Mouse (Mus musculus) liver, embryonic 14.5 days (tissue): ENCODE results near the gene Syk. TPM values are rescaled to one million over a fixed set of nuclear protein-coding genes. Genes with fewer than 3 reads are reported as not detected.
A peak's percentile ranks its signal among the peaks of the same experiment; 100 is the strongest.

ENCODE experiments used
- ATAC-seq: fragments of 200-750 bp; cut with Nextera tagmentation; 2 replicates; pipeline ENCODE4 v1.8.0; 2017; ENCODE audit warnings: moderate number of reproducible peaks, mild to moderate bottlenecking, moderate library complexity; ENCODE audit not compliant: insufficient read depth
- DNase-seq, 3 experiments: peaks; one replicate each; pipeline ENCODE4 v3.0.0-alpha.2; 2012 to 2013; ENCODE audit warnings: low read depth in 3 of 3, low spot score in 3 of 3
- H3K27ac ChIP-seq: fragments of 300-500 bp; sonication (generic); 2 replicates; pipeline ENCODE4 v1.5.1; 2014; ENCODE audit warnings: moderate library complexity, mild to moderate bottlenecking, control low read depth, inconsistent platforms
- H3K27me3 ChIP-seq: fragments of 300-500 bp; sonication (generic); 2 replicates; pipeline ENCODE4 v1.6.1; 2014; ENCODE audit warnings: mild to moderate bottlenecking, low read length, moderate library complexity; ENCODE audit not compliant: control insufficient read depth, insufficient read depth
- H3K36me3 ChIP-seq: fragments of 300-500 bp; sonication (generic); replicated peaks from 2 replicates; pipeline ENCODE4 v1.6.1; 2014; ENCODE audit warnings: low read depth; ENCODE audit not compliant: control insufficient read depth, insufficient read depth
- H3K4me1 ChIP-seq, 2 experiments: fragments of 200-500 bp in 1 of 2; fragments of 300-500 bp in 1 of 2; sonication (generic) in 1 of 2; replicated peaks; 2 replicates each; pipeline ENCODE4 v1.6.1; 2012 to 2014; ENCODE audit warnings: antibody characterized with exemption in 1 of 2, inconsistent platforms in 1 of 2, low read length in 1 of 2; ENCODE audit not compliant: control insufficient read depth in 2 of 2, insufficient read depth in 2 of 2
- H3K4me2 ChIP-seq: fragments of 300-500 bp; sonication (generic); 2 replicates; pipeline ENCODE4 v1.6.1; 2014; ENCODE audit warnings: low read depth, mild to moderate bottlenecking, control low read depth, moderate library complexity
- H3K4me3 ChIP-seq, 2 experiments: fragments of 200-500 bp in 1 of 2; fragments of 300-500 bp in 1 of 2; sonication (generic) in 1 of 2; 2 replicates each; pipeline ENCODE4 v1.5.1; 2012 to 2014; ENCODE audit warnings: low read depth in 2 of 2, low read length in 2 of 2, mild to moderate bottlenecking in 2 of 2, control low read depth in 1 of 2, inconsistent platforms in 1 of 2, moderate library complexity in 1 of 2; ENCODE audit not compliant: insufficient read depth in 1 of 2
- H3K9ac ChIP-seq: fragments of 300-500 bp; sonication (generic); replicated peaks from 2 replicates; pipeline ENCODE4 v1.6.1; 2014; ENCODE audit warnings: mild to moderate bottlenecking, control low read depth, moderate library complexity
- H3K9me3 ChIP-seq: fragments of 300-500 bp; sonication (generic); 2 replicates; pipeline ENCODE4 v1.6.1; 2016; ENCODE audit warnings: low read length, mixed read lengths; ENCODE audit not compliant: control insufficient read depth
- CTCF ChIP-seq: IDR thresholded peaks from 2 replicates; pipeline ENCODE4 v1.5.1; 2016; ENCODE audit warnings: antibody characterized with exemption, low read depth, control low read depth
- EP300 ChIP-seq: IDR thresholded peaks from 2 replicates; pipeline ENCODE4 v1.6.1; 2016; ENCODE audit warnings: antibody characterized with exemption, low read depth
- WGBS: fragments of 180-500 bp; shearing (Covaris S2); extraction: QIAGEN DNeasy Blood & Tissue Kit; methylation state at CpG from one replicate; pipeline ENCODE4 v1.1.7; 2014; ENCODE audit not compliant: insufficient replicate concordance; 5-methylcytosine and 5-hydroxymethylcytosine counted together
- polyA plus RNA-seq, 2 experiments: library from polyadenylated mRNA; depleted of rRNA in 1 of 2; stranded (reverse) in 1 of 2; unstranded in 1 of 2; fragments of >200 nt; fragmentation: Nextera tagmentation in 1 of 2; extraction: Ambion mirVana in 1 of 2; gene quantifications; 2 replicates each; pipeline versions ENCODE4 v1.2.1 to v1.2.3; 2012 to 2014

Syk gene
- polyA plus RNA-seq, 2 experiments, result 4.3 TPM

- no peak overlapping the region for H3K4me2 ChIP-seq
- no peaks in the 10 kb centered on the region for H3K27me3 ChIP-seq
- no peak overlapping the region for H3K4me3 ChIP-seq
- H3K9ac ChIP-seq, result no peak overlapping the region
- H3K36me3 ChIP-seq, result no peaks in the 10 kb centered on the region
- 70% methylated on average over 6 of the region's 6 CpGs for WGBS
- peaks cover 0 to 18% of the 10 kb centered on the region in 2 experiments; a peak in 2 of 4 replicates for H3K4me1 ChIP-seq
- H3K27ac ChIP-seq, result no peak overlapping the region
- H3K9me3 ChIP-seq, result no peaks in the 10 kb centered on the region
- DNase-seq (no peak), ATAC-seq (no peak)
- TF ChIP-seq EP300 (no peak), CTCF (no peak)
Observed at GRCm38 (mm10) chr13:52575483-52575882, 7.5 kb upstream of the Syk start.

- Histone ChIP-seq H3K9me3 (no peaks in the 10 kb centered on the region), H3K36me3 (no peaks in the 10 kb centered on the region), H3K4me2 (no peak overlapping the region), H3K9ac (no peak overlapping the region), H3K4me3 (no peak overlapping the region), H3K4me1 (peaks cover 0 to 18% of the 10 kb centered on the region in 2 experiments; a peak in 2 of 4 replicates), H3K27ac (no peak overlapping the region), H3K27me3 (no peaks in the 10 kb centered on the region)
- no peak for ATAC-seq
- 38% methylated on average over 7 of the region's 7 CpGs for WGBS
- DNase-seq, result no peak
- no peak for TF ChIP-seq CTCF
- TF ChIP-seq EP300, result no peak
Observed at GRCm38 (mm10) chr13:52576021-52576614, 6.9 kb upstream of the Syk start.

GRCm38 (mm10) chr13:52576841-52577240 lies 6.1 kb upstream of the Syk start:
- no peaks in the 10 kb centered on the region for H3K36me3 ChIP-seq
- H3K27ac ChIP-seq, result no peak overlapping the region
- no peaks in the 10 kb centered on the region for H3K27me3 ChIP-seq
- ATAC-seq (no peak), DNase-seq (no peak)
- no peaks in the 10 kb centered on the region for H3K9me3 ChIP-seq
- H3K9ac ChIP-seq, result no peak overlapping the region
- no peak overlapping the region for H3K4me3 ChIP-seq
- TF ChIP-seq CTCF (no peak), EP300 (no peak)
- 45% methylated on average over 10 of the region's 10 CpGs for WGBS
- H3K4me2 ChIP-seq, result no peak overlapping the region
- H3K4me1 ChIP-seq, result peaks cover 0 to 18% of the 10 kb centered on the region in 2 experiments; a peak in 2 of 4 replicates

GRCm38 (mm10) chr13:52577326-52577920 lies 5.5 kb upstream of the Syk start:
- no peak for DNase-seq
- WGBS, result 8% methylated on average over 3 of the region's 3 CpGs
- no peaks in the 10 kb centered on the region for H3K27me3 ChIP-seq
- TF ChIP-seq CTCF (no peak), EP300 (no peak)
- no peak overlapping the region for H3K27ac ChIP-seq
- no peak overlapping the region for H3K4me2 ChIP-seq
- no peaks in the 10 kb centered on the region for H3K36me3 ChIP-seq
- no peak overlapping the region for H3K9ac ChIP-seq
- no peak overlapping the region for H3K4me3 ChIP-seq
- H3K9me3 ChIP-seq, result no peaks in the 10 kb centered on the region
- peaks cover 0 to 18% of the 10 kb centered on the region in 2 experiments; a peak in 2 of 4 replicates for H3K4me1 ChIP-seq
- peak; percentile 58; the same call in 1 of the 2 replicates for ATAC-seq

- H3K9me3 ChIP-seq, result no peaks in the 10 kb centered on the region
- no peak overlapping the region for H3K27ac ChIP-seq
- peaks cover 0 to 18% of the 10 kb centered on the region in 2 experiments; a peak in 2 of 4 replicates for H3K4me1 ChIP-seq
- H3K9ac ChIP-seq, result no peak overlapping the region
- H3K4me2 ChIP-seq, result no peak overlapping the region
- H3K4me3 ChIP-seq, result no peak overlapping the region
- TF ChIP-seq CTCF (no peak), EP300 (no peak)
- H3K27me3 ChIP-seq, result peaks cover 3% of the 10 kb centered on the region; the same call in 1 of the 2 replicates
- WGBS, result 18% methylated on average over 4 of the region's 4 CpGs
- no peaks in the 10 kb centered on the region for H3K36me3 ChIP-seq
- ATAC-seq (no peak), DNase-seq (no peak)
Observed at GRCm38 (mm10) chr13:52577939-52578338, 5.0 kb upstream of the Syk start.
